Mouse (Mus musculus): Measurements from ENCODE around the gene Ces2c. TPM values are rescaled to one million over a fixed set of nuclear protein-coding genes. Genes with fewer than 3 reads are reported as not detected.
"Not testable (repeated sequence)": the region's sequence is repeated elsewhere in the genome, so short reads cannot be mapped to it uniquely, and the experiment has no call there.

The Ces2c gene
- polyA plus RNA-seq, 1 experiment from 2014 or later: not detected

GRCm38 (mm10) chr8:104886223-104886926 is 39.5 kb downstream of the Ces2c start:
- not testable (repeated sequence) for H3K9me3 ChIP-seq; H3K36me3 ChIP-seq; H3K4me3 ChIP-seq; H3K4me1 ChIP-seq (replicated peaks); DNase-seq (ENCODE audit: low spot score); H3K27ac ChIP-seq; H3K27me3 ChIP-seq (ENCODE audit: insufficient read depth, poor library complexity, severe bottlenecking)
- no CpG with 5 or more reads among the region's 4 CpGs for WGBS

DNA sequence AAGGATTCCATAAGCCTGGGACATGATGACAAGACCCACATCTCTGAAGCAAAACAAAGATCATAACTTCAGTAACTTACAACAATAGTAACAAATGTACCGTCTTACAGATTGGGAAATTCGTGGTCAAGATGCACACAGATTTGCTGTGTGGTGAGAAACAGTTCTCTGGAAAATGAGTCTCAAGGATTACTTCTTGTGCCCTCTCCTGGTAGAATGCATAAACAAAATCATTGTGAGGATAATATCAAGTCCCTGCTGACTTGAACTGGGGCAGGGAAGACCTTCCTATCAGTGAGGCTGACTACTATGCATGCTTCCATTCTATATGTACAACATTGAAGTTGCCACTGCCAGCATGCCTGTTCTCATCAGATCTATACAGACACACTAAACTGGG is 54.9 kb downstream of the Ces2c start:
- H3K27ac ChIP-seq: no peak overlapping the region
- no peak overlapping the region for H3K4me3 ChIP-seq
- H3K27me3 ChIP-seq (ENCODE audit: insufficient read depth, poor library complexity, severe bottlenecking): no peaks in the 10 kb centered on the region
- no peaks in the 10 kb centered on the region for H3K9me3 ChIP-seq
- H3K4me1 ChIP-seq (replicated peaks): no peaks in the 10 kb centered on the region
- H3K36me3 ChIP-seq: no peaks in the 10 kb centered on the region
- 89% methylated on average over 2 of the region's 2 CpGs for WGBS
- no peak for DNase-seq (ENCODE audit: low spot score)

Other genes with a start within 250 kb of the Ces2c start
- gene Cdh16, start 222.7 kb upstream of the Ces2c start, polyA plus RNA-seq (2016; fragmentation: Nextera tagmentation; extraction: Ambion mirVana): not detected in 2 replicates
- gene Rrad, start 215.7 kb upstream of the Ces2c start, polyA plus RNA-seq (2016; fragmentation: Nextera tagmentation; extraction: Ambion mirVana): 1.2 and 1.5 TPM in 2 replicates
- gene Ciao2b, start 205.1 kb upstream of the Ces2c start, polyA plus RNA-seq (2016; fragmentation: Nextera tagmentation; extraction: Ambion mirVana): 111 and 121 TPM in 2 replicates
- gene Ces2a, start 113.1 kb upstream of the Ces2c start, polyA plus RNA-seq (2016; fragmentation: Nextera tagmentation; extraction: Ambion mirVana): not detected in 2 replicates
- 0.22 TPM in 1 of 2 replicates, not detected in the other for gene Ces2b, start 15.5 kb upstream of the Ces2c start, polyA plus RNA-seq (2016; fragmentation: Nextera tagmentation; extraction: Ambion mirVana)
- gene Ces2e, start 79.2 kb downstream of the Ces2c start, polyA plus RNA-seq (2016; fragmentation: Nextera tagmentation; extraction: Ambion mirVana): not detected in 2 replicates
- not detected in 2 replicates for gene Ces2f, start 100.3 kb downstream of the Ces2c start, polyA plus RNA-seq (2016; fragmentation: Nextera tagmentation; extraction: Ambion mirVana)
- gene Ces2g, start 114.7 kb downstream of the Ces2c start, polyA plus RNA-seq (2016; fragmentation: Nextera tagmentation; extraction: Ambion mirVana): not detected in 2 replicates
- not detected in 2 replicates for gene Ces2h, start 153.8 kb downstream of the Ces2c start, polyA plus RNA-seq (2016; fragmentation: Nextera tagmentation; extraction: Ambion mirVana)
- not detected in 2 replicates for gene Ces3a, start 201.5 kb downstream of the Ces2c start, polyA plus RNA-seq (2016; fragmentation: Nextera tagmentation; extraction: Ambion mirVana)
- gene Ces3b, start 236.7 kb downstream of the Ces2c start, polyA plus RNA-seq (2016; fragmentation: Nextera tagmentation; extraction: Ambion mirVana): not detected in 2 replicates